Mouse (Mus musculus): ENCODE data around the gene Crbn.

GRCm38 (mm10) chr6:106819906-106820305, 20.0 kb upstream of the Crbn start:
- no peak for TF ChIP-seq EP300 (IDR thresholded peaks at IDR 0.05; ENCODE audit: low read depth)
- no peak for TF ChIP-seq CTCF (IDR thresholded peaks at IDR 0.05; ENCODE audit: low read depth)
